ENCODE assay signal across 27 mouse cellular contexts in the genomic region with DNA sequence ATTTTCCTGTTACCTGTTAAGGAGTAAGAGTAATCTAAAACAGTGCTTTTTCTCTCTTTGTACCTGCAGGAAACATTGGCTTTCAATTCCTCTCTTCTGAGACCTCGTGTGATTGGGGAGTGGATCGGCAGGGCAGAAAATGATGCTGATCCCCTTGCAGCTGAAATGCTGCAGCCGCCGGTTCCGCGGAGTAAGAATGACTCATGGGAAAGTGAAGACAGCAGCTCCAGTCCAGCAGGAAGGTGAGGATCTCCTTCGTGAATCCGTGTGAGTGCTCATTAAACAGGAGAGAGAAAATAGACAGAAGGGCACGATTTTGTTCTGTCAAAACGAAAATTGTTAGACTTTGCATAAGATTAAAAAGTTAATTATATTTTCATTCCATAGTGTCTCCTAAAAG.
"Had no signal": no experiment of that assay in that cellular context is flagged by ENCODE, and none has a peak within 500 bp of the region (broad histone marks: within the 10 kb centered on the region; RNA-seq: fewer than 3 reads in every experiment).

No protein-coding gene starts in this region.

- H3K36me3 ChIP-seq: heart, embryonic 13.5 days; heart, embryonic 15.5 days; hindbrain, embryonic 12.5 days; intestine, embryonic 15.5 days; limb, embryonic 10.5 days; limb, embryonic 12.5 days; liver, embryonic 13.5 days had no signal

- H3K4me1 ChIP-seq: heart, embryonic 13.5 days; heart, embryonic 15.5 days; hindbrain, embryonic 12.5 days; intestine, embryonic 15.5 days; limb, embryonic 10.5 days; limb, embryonic 12.5 days; liver, embryonic 13.5 days had no signal

- H3K27ac ChIP-seq: heart, adult 2 months; heart, embryonic 13.5 days; heart, embryonic 15.5 days; hindbrain, embryonic 12.5 days; hindbrain, embryonic 14.5 days; intestine, embryonic 15.5 days; layer of hippocampus, adult 2 months; left cerebral cortex, adult 2 months; limb, embryonic 10.5 days; limb, embryonic 12.5 days; liver, embryonic 13.5 days had no signal

- H3K9me3 ChIP-seq: heart, embryonic 13.5 days; heart, embryonic 15.5 days; hindbrain, embryonic 12.5 days; intestine, embryonic 15.5 days; limb, embryonic 10.5 days; limb, embryonic 12.5 days; liver, embryonic 13.5 days had no signal

- H3K4me2 ChIP-seq: heart, embryonic 11.5 days; heart, embryonic 13.5 days; heart, embryonic 15.5 days; hindbrain, embryonic 12.5 days; hindbrain, embryonic 14.5 days; intestine, embryonic 15.5 days; limb, embryonic 12.5 days; liver, embryonic 11.5 days; liver, embryonic 13.5 days had no signal

- H3K4me3 ChIP-seq: heart, adult 2 months; heart, embryonic 13.5 days; heart, embryonic 15.5 days; hindbrain, embryonic 12.5 days; intestine, embryonic 15.5 days; layer of hippocampus, adult 2 months; left cerebral cortex, adult 2 months; limb, embryonic 10.5 days; limb, embryonic 12.5 days; liver, embryonic 13.5 days had no signal

- ATAC-seq: hindbrain, embryonic 16.5 days; inflammation-experienced regulatory T-cells, adult 6 months; intestine, embryonic 15.5 days; intestine, postnatal 0 days had no signal

- H3K27me3 ChIP-seq: heart, embryonic 13.5 days; heart, embryonic 15.5 days; hindbrain, embryonic 12.5 days; intestine, embryonic 15.5 days; limb, embryonic 12.5 days; liver, embryonic 13.5 days had no signal

- DNase-seq: gastrocnemius, postnatal 14 days; gastrocnemius, postnatal 36 days; heart, adult 11 months; heart, adult 2 months; heart, postnatal 14 days; heart, postnatal 36 days; kidney, adult 18-20 months; kidney, adult 8-10 months; kidney, postnatal 10 days; kidney, postnatal 25 days; kidney, postnatal 4 days; liver; liver, embryonic 13.5 days had no signal

- H3K9ac ChIP-seq: heart, embryonic 13.5 days; heart, embryonic 15.5 days; hindbrain, embryonic 12.5 days; hindbrain, embryonic 14.5 days; intestine, embryonic 15.5 days; limb, embryonic 12.5 days; liver, embryonic 13.5 days had no signal
